Mouse (Mus musculus) bone marrow, adult 2 months (tissue): ENCODE data around the gene Krt81.

Experiments
- CTCF ChIP-seq: fragments of 200-500 bp; IDR thresholded peaks from 2 replicates; pipeline ENCODE4 v1.5.1; 2011; ENCODE audit warnings: low read length, control low read depth; ENCODE audit not compliant: control insufficient read depth, insufficient read depth
- POLR2A ChIP-seq: fragments of 200-500 bp; IDR thresholded peaks from 2 replicates; pipeline ENCODE4 v1.6.1; 2011; ENCODE audit warnings: low read depth, mild to moderate bottlenecking, control low read depth, low read length, borderline replicate concordance; ENCODE audit not compliant: control insufficient read depth

DNA sequence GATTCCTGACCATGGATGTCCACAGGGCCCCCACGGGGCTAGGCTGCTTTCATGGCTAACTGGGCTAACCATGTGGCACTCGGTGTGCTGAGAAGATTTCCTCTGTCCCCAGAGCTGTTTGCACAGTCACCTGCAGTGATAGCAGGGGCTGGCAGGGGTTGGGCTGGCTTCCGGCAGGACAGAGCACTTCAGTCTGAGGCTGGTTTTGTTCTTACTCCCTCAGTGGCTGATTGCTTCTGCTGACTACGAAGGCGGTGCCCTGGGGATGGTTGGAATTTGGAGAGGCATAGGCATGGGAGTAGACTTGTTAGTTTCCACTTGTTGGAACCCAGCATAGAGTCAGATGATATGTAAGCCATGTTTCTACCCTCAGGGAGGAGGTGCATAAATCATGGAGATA, 38.6 kb downstream of the Krt81 start:
- TF ChIP-seq CTCF (no peak), POLR2A (no peak)
